Mouse (Mus musculus): ENCODE results near the gene 4833423E24Rik. TPM values are rescaled to one million over a fixed set of nuclear protein-coding genes. Genes with fewer than 3 reads are reported as not detected.

The 4833423E24Rik gene
- not detected for polyA plus RNA-seq (2014; fragmentation: Illumina TruSeq; extraction: RNeasy Lipid Tissue Mini Kit (QIAGEN cat#74804); ENCODE audit: low read depth, low replicate concordance)

DNA sequence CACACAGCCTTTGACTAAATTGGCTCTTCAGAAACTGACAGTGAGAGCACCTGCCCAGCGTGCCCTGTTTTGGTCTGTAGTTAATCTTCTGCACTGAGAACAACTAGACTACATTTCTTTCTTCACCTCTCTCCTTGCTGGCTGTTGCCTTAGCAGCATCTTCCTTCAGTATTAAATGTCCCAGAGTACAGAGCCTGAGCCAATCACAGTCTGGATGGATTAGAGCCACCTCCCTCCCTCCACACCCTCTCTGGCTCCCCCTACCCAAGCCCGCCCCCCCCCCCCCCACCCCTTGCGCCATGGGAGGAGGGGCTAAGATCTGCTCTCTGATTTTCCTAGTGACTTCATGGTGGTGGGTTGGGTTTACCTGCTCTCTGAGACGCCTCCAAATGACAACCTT lies at the start of gene 4833423E24Rik:
Gene 4833423E24Rik (minus strand): TSS at position 146 of the 400 bp plus-strand sequence.

GRCm38 (mm10) chr2:85443539-85443938 lies 75.3 kb downstream of the 4833423E24Rik start, which contains the start of gene Olfr995:
Gene Olfr995, minus strand, starts transcription at chr2:85443639.

GRCm38 (mm10) chr2:85436351-85436750 lies 82.5 kb downstream of the 4833423E24Rik start, which contains the start of gene Olfr994:
Gene Olfr994, minus strand, starts transcription at chr2:85436451.

Other genes starting within 250 kb of the 4833423E24Rik start
- gene Olfr987, start 179.7 kb downstream of the 4833423E24Rik start, polyA plus RNA-seq (2014; fragmentation: Illumina TruSeq; extraction: RNeasy Lipid Tissue Mini Kit (QIAGEN cat#74804); ENCODE audit: low read depth, low replicate concordance): not detected
- gene Olfr988, start 155.8 kb downstream of the 4833423E24Rik start, polyA plus RNA-seq (2014; fragmentation: Illumina TruSeq; extraction: RNeasy Lipid Tissue Mini Kit (QIAGEN cat#74804); ENCODE audit: low read depth, low replicate concordance): not detected
- gene Olfr992, start 109.6 kb downstream of the 4833423E24Rik start, polyA plus RNA-seq (2014; fragmentation: Illumina TruSeq; extraction: RNeasy Lipid Tissue Mini Kit (QIAGEN cat#74804); ENCODE audit: low read depth, low replicate concordance): not detected
- gene Olfr993, start 104.1 kb downstream of the 4833423E24Rik start, polyA plus RNA-seq (2014; fragmentation: Illumina TruSeq; extraction: RNeasy Lipid Tissue Mini Kit (QIAGEN cat#74804); ENCODE audit: low read depth, low replicate concordance): not detected
- not detected for gene Olfr994, start 82.6 kb downstream of the 4833423E24Rik start, polyA plus RNA-seq (2014; fragmentation: Illumina TruSeq; extraction: RNeasy Lipid Tissue Mini Kit (QIAGEN cat#74804); ENCODE audit: low read depth, low replicate concordance)
- gene Olfr995, start 75.4 kb downstream of the 4833423E24Rik start, polyA plus RNA-seq (2014; fragmentation: Illumina TruSeq; extraction: RNeasy Lipid Tissue Mini Kit (QIAGEN cat#74804); ENCODE audit: low read depth, low replicate concordance): not detected
- gene Olfr996, start 60.2 kb upstream of the 4833423E24Rik start, polyA plus RNA-seq (2014; fragmentation: Illumina TruSeq; extraction: RNeasy Lipid Tissue Mini Kit (QIAGEN cat#74804); ENCODE audit: low read depth, low replicate concordance): not detected
- not detected for gene Olfr998, start 69.9 kb upstream of the 4833423E24Rik start, polyA plus RNA-seq (2014; fragmentation: Illumina TruSeq; extraction: RNeasy Lipid Tissue Mini Kit (QIAGEN cat#74804); ENCODE audit: low read depth, low replicate concordance)
- not detected for gene Olfr1000, start 92.9 kb upstream of the 4833423E24Rik start, polyA plus RNA-seq (2014; fragmentation: Illumina TruSeq; extraction: RNeasy Lipid Tissue Mini Kit (QIAGEN cat#74804); ENCODE audit: low read depth, low replicate concordance)
- not detected for gene Olfr1002, start 131.7 kb upstream of the 4833423E24Rik start, polyA plus RNA-seq (2014; fragmentation: Illumina TruSeq; extraction: RNeasy Lipid Tissue Mini Kit (QIAGEN cat#74804); ENCODE audit: low read depth, low replicate concordance)
- gene Olfr154, start 145.4 kb upstream of the 4833423E24Rik start, polyA plus RNA-seq (2014; fragmentation: Illumina TruSeq; extraction: RNeasy Lipid Tissue Mini Kit (QIAGEN cat#74804); ENCODE audit: low read depth, low replicate concordance): not detected
- not detected for gene Olfr1006, start 159.7 kb upstream of the 4833423E24Rik start, polyA plus RNA-seq (2014; fragmentation: Illumina TruSeq; extraction: RNeasy Lipid Tissue Mini Kit (QIAGEN cat#74804); ENCODE audit: low read depth, low replicate concordance)
- gene Olfr1008, start 170.4 kb upstream of the 4833423E24Rik start, polyA plus RNA-seq (2014; fragmentation: Illumina TruSeq; extraction: RNeasy Lipid Tissue Mini Kit (QIAGEN cat#74804); ENCODE audit: low read depth, low replicate concordance): not detected
- gene Olfr1009, start 196.4 kb upstream of the 4833423E24Rik start, polyA plus RNA-seq (2014; fragmentation: Illumina TruSeq; extraction: RNeasy Lipid Tissue Mini Kit (QIAGEN cat#74804); ENCODE audit: low read depth, low replicate concordance): not detected
- gene Olfr1012, start 243.7 kb upstream of the 4833423E24Rik start, polyA plus RNA-seq (2014; fragmentation: Illumina TruSeq; extraction: RNeasy Lipid Tissue Mini Kit (QIAGEN cat#74804); ENCODE audit: low read depth, low replicate concordance): not detected
- not detected for gene Olfr1013, start 248.1 kb upstream of the 4833423E24Rik start, polyA plus RNA-seq (2014; fragmentation: Illumina TruSeq; extraction: RNeasy Lipid Tissue Mini Kit (QIAGEN cat#74804); ENCODE audit: low read depth, low replicate concordance)